Mouse (Mus musculus): ENCODE measurements around the gene Fam84a. TPM values are rescaled to one million over a fixed set of nuclear protein-coding genes. Genes with fewer than 3 reads are reported as not detected.

Gene Fam84a
- total RNA-seq (2021): 10 to 100 TPM; 41.8 to 50.6 TPM

- peak; percentile 94 for DNase-seq (ENCODE audit: extremely low spot score in 1 of 2, low spot score in 2 of 2)
- intact Hi-C loops (cut with DNase I): no loop called here
These were observed at the start of gene Fam84a for GRCm38 (mm10) chr12:14151921-14152320. TSS of gene Fam84a (minus strand) at chr12:14152054.

GRCm38 (mm10) chr12:14195479-14195878 is 43.6 kb upstream of the Fam84a start:
- intact Hi-C loops (cut with DNase I): no loop called here

GRCm38 (mm10) chr12:14186689-14187195 is 34.9 kb upstream of the Fam84a start:
- intact Hi-C loops (cut with DNase I): no loop called here
- no peak for DNase-seq (ENCODE audit: extremely low spot score in 1 of 2, low spot score in 2 of 2)

More at GRCm38 (mm10) chr12:14195479-14195878, 43.6 kb upstream of the Fam84a start:
- no peak for DNase-seq (ENCODE audit: extremely low spot score in 1 of 2, low spot score in 2 of 2)

GRCm38 (mm10) chr12:14165713-14166112 is 13.9 kb upstream of the Fam84a start:
- DNase-seq (ENCODE audit: extremely low spot score in 1 of 2, low spot score in 2 of 2): peak in 1 of 2 experiments; percentile 30
- intact Hi-C loops (cut with DNase I): no loop called here

- DNase-seq (ENCODE audit: extremely low spot score in 1 of 2, low spot score in 2 of 2): no peak
- intact Hi-C loops (cut with DNase I): no loop called here
These were observed 13.1 kb upstream of the Fam84a start for GRCm38 (mm10) chr12:14164936-14165335.

GRCm38 (mm10) chr12:14152426-14152825 is 572 bp upstream of the Fam84a start:
- DNase-seq (ENCODE audit: extremely low spot score in 1 of 2, low spot score in 2 of 2): peak; percentile 33 to 44
- intact Hi-C loops (cut with DNase I): no loop called here

GRCm38 (mm10) chr12:14150936-14151631 is 770 bp downstream of the Fam84a start:
- peak; percentile 28 to 32 for DNase-seq (ENCODE audit: extremely low spot score in 1 of 2, low spot score in 2 of 2)
- intact Hi-C loops (cut with DNase I): no loop called here

- intact Hi-C loops (cut with DNase I): no loop called here
These were observed 1.3 kb downstream of the Fam84a start for GRCm38 (mm10) chr12:14150568-14150909.

GRCm38 (mm10) chr12:14149843-14150567 is 1.8 kb downstream of the Fam84a start:
- intact Hi-C loops (cut with DNase I): no loop called here

More at GRCm38 (mm10) chr12:14150568-14150909, 1.3 kb downstream of the Fam84a start:
- DNase-seq (ENCODE audit: extremely low spot score in 1 of 2, low spot score in 2 of 2): peak; percentile 5 to 49

GRCm38 (mm10) chr12:14149022-14149842 is 2.6 kb downstream of the Fam84a start:
- peak in 1 of 2 experiments; percentile 13 for DNase-seq (ENCODE audit: extremely low spot score in 1 of 2, low spot score in 2 of 2)
- intact Hi-C loops (cut with DNase I): no loop called here

More at GRCm38 (mm10) chr12:14149843-14150567, 1.8 kb downstream of the Fam84a start:
- DNase-seq (ENCODE audit: extremely low spot score in 1 of 2, low spot score in 2 of 2): peak; percentile 65 to 86

GRCm38 (mm10) chr12:14137046-14137445 is 14.8 kb downstream of the Fam84a start:
- intact Hi-C loops (cut with DNase I): no loop called here
- no peak for DNase-seq (ENCODE audit: extremely low spot score in 1 of 2, low spot score in 2 of 2)

- no peak for DNase-seq (ENCODE audit: extremely low spot score in 1 of 2, low spot score in 2 of 2)
- intact Hi-C loops (cut with DNase I): no loop called here
These were observed 37.1 kb downstream of the Fam84a start for GRCm38 (mm10) chr12:14114730-14115129.

GRCm38 (mm10) chr12:14096944-14097343 is 54.9 kb downstream of the Fam84a start:
- intact Hi-C loops (cut with DNase I): no loop called here
- no peak for DNase-seq (ENCODE audit: extremely low spot score in 1 of 2, low spot score in 2 of 2)
